Mouse (Mus musculus) frontal cortex, postnatal 25 days (tissue): ENCODE measurements around the gene Gpr135.
"Not testable (repeated sequence)": the region's sequence is repeated elsewhere in the genome, so short reads cannot be mapped to it uniquely, and the experiment has no call there.

Experiments
- DNase-seq, 2 experiments: peaks; one replicate each; pipeline ENCODE4 v3.0.0; 2022; ENCODE audit warnings: low spot score in 2 of 2

The Gpr135 gene

GRCm38 (mm10) chr12:72053303-72053702 lies 17.6 kb downstream of the Gpr135 start:
- DNase-seq, result no peak

DNA sequence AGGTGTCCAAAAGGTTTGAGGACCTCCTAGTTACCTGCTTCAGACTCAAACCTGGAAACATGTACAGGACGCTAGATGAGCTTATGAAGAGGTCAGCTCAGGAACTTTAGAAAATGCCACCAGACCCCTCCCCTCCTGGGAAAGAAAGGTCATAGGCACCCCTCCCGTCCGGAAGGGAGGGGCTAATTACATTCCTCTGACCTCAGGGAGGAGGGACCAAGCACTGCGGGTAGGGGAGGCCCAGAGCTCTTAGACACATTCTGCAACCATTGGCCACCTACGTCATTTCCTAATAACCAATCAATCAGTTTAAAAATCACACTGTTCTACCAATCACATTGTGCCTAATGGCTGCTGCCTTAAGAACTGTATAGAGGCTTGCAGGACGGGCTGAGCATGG lies 18.4 kb downstream of the Gpr135 start:
- no peak for DNase-seq

- DNase-seq, result no peak
Measured at GRCm38 (mm10) chr12:72050821-72051220, 20.1 kb downstream of the Gpr135 start.

GRCm38 (mm10) chr12:72050156-72050555 lies 20.8 kb downstream of the Gpr135 start:
- DNase-seq, result not testable (repeated sequence)

GRCm38 (mm10) chr12:72047513-72047912 lies 23.4 kb downstream of the Gpr135 start:
- DNase-seq, result no peak

GRCm38 (mm10) chr12:72041238-72041637 lies 29.7 kb downstream of the Gpr135 start:
- DNase-seq, result no peak

GRCm38 (mm10) chr12:72039501-72039900 lies 31.4 kb downstream of the Gpr135 start:
- DNase-seq, result no peak

- DNase-seq, result no peak
Measured at GRCm38 (mm10) chr12:72038866-72039265, 32.1 kb downstream of the Gpr135 start.

- no peak for DNase-seq
Measured at GRCm38 (mm10) chr12:72037049-72037448, 33.9 kb downstream of the Gpr135 start.

- no peak for DNase-seq
Measured at GRCm38 (mm10) chr12:72036097-72036661, 34.7 kb downstream of the Gpr135 start.

- DNase-seq, result no peak
Measured at GRCm38 (mm10) chr12:72031794-72032193, 39.1 kb downstream of the Gpr135 start.

- DNase-seq, result no peak
Measured at GRCm38 (mm10) chr12:72031171-72031570, 39.8 kb downstream of the Gpr135 start.

GRCm38 (mm10) chr12:72025275-72025795 lies 45.6 kb downstream of the Gpr135 start:
- DNase-seq, result no peak

DNA sequence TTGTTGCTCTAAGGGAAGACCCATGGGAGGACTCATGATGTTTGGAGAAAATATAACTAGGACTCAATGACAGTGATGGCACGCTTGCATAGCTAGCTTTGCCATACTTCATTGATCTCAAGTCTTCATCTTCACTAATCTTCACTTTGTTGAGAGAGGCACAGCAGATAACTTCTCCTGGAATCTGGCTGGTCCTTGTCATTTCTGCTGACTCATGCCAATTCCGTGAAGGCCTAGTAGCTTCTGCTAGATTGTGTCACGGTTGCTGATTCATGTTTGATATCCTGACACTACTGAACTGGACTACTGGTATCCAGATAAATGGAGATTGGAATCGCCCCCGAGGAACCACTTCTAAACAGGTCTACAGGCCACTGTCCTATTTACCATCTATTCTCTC lies 47.4 kb downstream of the Gpr135 start:
- no peak for DNase-seq

GRCm38 (mm10) chr12:72022790-72023189 lies 48.1 kb downstream of the Gpr135 start:
- no peak for DNase-seq

DNA sequence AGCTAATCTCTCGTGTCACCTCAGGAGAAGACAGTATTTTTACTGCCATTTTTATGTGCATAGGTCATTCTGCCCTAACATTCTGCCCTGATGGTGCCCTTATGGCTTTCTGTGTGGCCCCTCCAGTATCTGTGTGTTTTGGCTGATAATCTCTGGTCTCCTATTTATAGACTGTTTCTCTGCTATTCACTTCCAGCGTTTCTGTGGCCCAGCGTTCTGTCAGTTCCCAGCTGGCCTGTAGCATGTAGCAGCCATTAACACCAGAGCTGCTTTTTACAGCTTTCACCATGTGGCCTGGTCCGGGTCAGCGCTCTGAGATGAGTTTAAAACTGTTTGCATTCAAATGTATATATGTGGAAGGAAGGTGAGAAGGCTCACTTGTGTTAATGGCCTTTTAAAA lies 49.4 kb downstream of the Gpr135 start:
- no peak for DNase-seq

- DNase-seq, result no peak
Measured at GRCm38 (mm10) chr12:72020285-72020684, 50.6 kb downstream of the Gpr135 start.
